Mouse (Mus musculus) embryonic fibroblast, embryonic 13.5 days (primary cell): Measurements from ENCODE around the gene Josd2.

Experiments used
- CTCF ChIP-seq: IDR thresholded peaks from 2 replicates; pipeline ENCODE4 v1.5.1; 2011; ENCODE audit warnings: mild to moderate bottlenecking, control low read depth, low read length, moderate library complexity, borderline replicate concordance; ENCODE audit not compliant: insufficient read depth
- POLR2A ChIP-seq: IDR thresholded peaks from 2 replicates; pipeline ENCODE4 v1.6.1; 2011; ENCODE audit warnings: low read depth, mild to moderate bottlenecking, control low read depth, low read length, moderate library complexity

DNA sequence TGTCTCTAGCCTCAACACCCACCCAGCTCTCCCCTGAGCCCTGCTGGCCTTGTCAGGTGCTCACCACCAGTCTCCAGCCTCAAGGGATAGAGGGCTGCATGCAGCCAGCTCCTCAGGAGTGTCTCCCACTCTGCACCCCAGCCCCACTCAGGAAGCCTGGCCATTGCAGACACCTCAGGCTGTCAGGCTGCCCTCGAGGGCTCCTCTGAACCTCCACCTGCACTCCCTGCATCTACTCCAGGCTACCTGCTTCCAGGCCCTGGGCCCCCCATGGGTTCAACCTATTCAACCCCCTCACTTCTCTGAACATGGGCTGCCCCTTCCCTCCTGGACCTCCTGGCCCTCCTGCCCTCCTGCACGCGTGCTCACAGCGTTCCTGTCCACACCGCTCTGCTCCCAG is 23.6 kb downstream of the Josd2 start:
- no peak for TF ChIP-seq CTCF
- TF ChIP-seq POLR2A: no peak
